23 mouse cellular contexts compared by ENCODE assay signal in genomic region chr14:24986404-24986803, GRCm38 (mm10).
DNase-seq lines count a peak whose midpoint lies in the region; ATAC-seq lines count a peak whose summit lies in the region.
"Had no signal": no experiment of that assay in that cellular context is flagged by ENCODE, and none has a peak within 500 bp of the region (broad histone marks: within the 10 kb centered on the region; RNA-seq: fewer than 3 reads in every experiment).

No protein-coding gene starts in this region.

- no peak for ATAC-seq in hindbrain, embryonic 14.5 days (ENCODE audit: low FRiP score)
- ATAC-seq in limb, embryonic 11.5 days (ENCODE audit: insufficient number of reproducible peaks, low FRiP score, low TSS enrichment, low read depth), result no peak
- ATAC-seq: forebrain, embryonic 14.5 days; midbrain, embryonic 13.5 days had no signal

- peaks cover 26% of the 10 kb centered on the region for H3K4me1 ChIP-seq in hindbrain, embryonic 10.5 days (replicated peaks)
- no peaks in the 10 kb centered on the region for H3K4me1 ChIP-seq in hindbrain, embryonic 14.5 days (replicated peaks; ENCODE audit: control insufficient read depth, insufficient read depth, low read length)
- H3K4me1 ChIP-seq in limb, embryonic 11.5 days (ENCODE audit: control insufficient read depth, insufficient read depth, low read length), result peaks cover 24% of the 10 kb centered on the region
- H3K4me1 ChIP-seq: hindbrain, embryonic 15.5 days had no signal

- H3K9ac ChIP-seq in hindbrain, embryonic 14.5 days, result no peak overlapping the region
- H3K9ac ChIP-seq in limb, embryonic 11.5 days (ENCODE audit: low read length), result no peak overlapping the region
- H3K9ac ChIP-seq: embryonic facial prominence, embryonic 13.5 days; hindbrain, embryonic 15.5 days; liver, embryonic 14.5 days; lung, embryonic 14.5 days; midbrain, embryonic 13.5 days had no signal

- 0 out of 2 replicates have a peak overlapping the region, but pooled peaks have one; percentile 56 for H3K27ac ChIP-seq in hindbrain, embryonic 10.5 days
- H3K27ac ChIP-seq in hindbrain, embryonic 14.5 days, result no peak overlapping the region
- H3K27ac ChIP-seq in limb, embryonic 11.5 days (replicated peaks; ENCODE audit: low read depth, low read length), result peak overlapping the region; percentile 79
- H3K27ac ChIP-seq: embryonic facial prominence, embryonic 13.5 days; heart, adult 2 months; hindbrain, embryonic 15.5 days; kidney, postnatal 0 days; liver, embryonic 14.5 days; midbrain, embryonic 13.5 days had no signal

- DNase-seq in hindbrain, embryonic 10.5 days (ENCODE audit: low spot score), result no peak
- no peak for DNase-seq in hindbrain, embryonic 14.5 days (ENCODE audit: low spot score)
- peak; percentile 70 for DNase-seq in right cerebral cortex, adult 18-20 months
- no peak for DNase-seq in right cerebral cortex, postnatal 14 days
- DNase-seq in limb, embryonic 11.5 days (ENCODE audit: low spot score), result no peak
- DNase-seq in thymus, postnatal 25 days, result no peak
- no peak for DNase-seq in gastrocnemius, postnatal 4 days (ENCODE audit: low spot score in 2 of 2)
- DNase-seq: adrenal gland, postnatal 36 days; cerebellum, adult 11 months; cerebellum, postnatal 14 days; gastrocnemius, postnatal 25 days; heart, adult 2 months; heart, postnatal 36 days; kidney, adult 2 months; lung, embryonic 14.5 days; thymus, adult 2 months had no signal

- 77% methylated on average over 4 of the region's 4 CpGs for WGBS in hindbrain, embryonic 10.5 days
- WGBS in hindbrain, embryonic 14.5 days, result 81% methylated on average over 4 of the region's 4 CpGs
- WGBS in limb, embryonic 11.5 days, result 62% methylated on average over 4 of the region's 4 CpGs

- no peak overlapping the region for H3K4me3 ChIP-seq in hindbrain, embryonic 10.5 days
- no peak overlapping the region for H3K4me3 ChIP-seq in hindbrain, embryonic 14.5 days (replicated peaks; ENCODE audit: low read length)
- no peak overlapping the region for H3K4me3 ChIP-seq in limb, embryonic 11.5 days (ENCODE audit: low read depth, low read length)
- H3K4me3 ChIP-seq: embryonic facial prominence, embryonic 13.5 days; erythroblast, embryonic 14.5 days; heart, adult 2 months; hindbrain, embryonic 15.5 days; midbrain, embryonic 13.5 days had no signal

- no peaks in the 10 kb centered on the region for H3K36me3 ChIP-seq in hindbrain, embryonic 10.5 days
- no peaks in the 10 kb centered on the region for H3K36me3 ChIP-seq in hindbrain, embryonic 14.5 days (replicated peaks; ENCODE audit: control insufficient read depth, insufficient read depth)
- no peaks in the 10 kb centered on the region for H3K36me3 ChIP-seq in limb, embryonic 11.5 days (ENCODE audit: control insufficient read depth, insufficient read depth, low read length)
- H3K36me3 ChIP-seq: embryonic facial prominence, embryonic 13.5 days; hindbrain, embryonic 15.5 days; midbrain, embryonic 13.5 days had no signal

- H3K4me2 ChIP-seq in hindbrain, embryonic 14.5 days (replicated peaks), result no peak overlapping the region
- H3K4me2 ChIP-seq in limb, embryonic 11.5 days (ENCODE audit: low read depth, severe bottlenecking), result no peak overlapping the region
- H3K4me2 ChIP-seq: embryonic facial prominence, embryonic 13.5 days; hindbrain, embryonic 15.5 days; lung, embryonic 14.5 days; midbrain, embryonic 13.5 days had no signal

- H3K27me3 ChIP-seq in hindbrain, embryonic 10.5 days (ENCODE audit: insufficient read depth, poor library complexity, severe bottlenecking), result no peaks in the 10 kb centered on the region; the same call in 1 of the 2 replicates
- H3K27me3 ChIP-seq in hindbrain, embryonic 14.5 days (ENCODE audit: control insufficient read depth, insufficient read depth, low read length), result no peaks in the 10 kb centered on the region
- H3K27me3 ChIP-seq in limb, embryonic 11.5 days (ENCODE audit: control insufficient read depth, insufficient read depth, low read length), result no peaks in the 10 kb centered on the region
- H3K27me3 ChIP-seq: embryonic facial prominence, embryonic 13.5 days; hindbrain, embryonic 15.5 days; midbrain, embryonic 13.5 days had no signal

- peaks cover 6% of the 10 kb centered on the region; the same call in 1 of the 2 replicates for H3K9me3 ChIP-seq in hindbrain, embryonic 10.5 days
- H3K9me3 ChIP-seq in hindbrain, embryonic 14.5 days (ENCODE audit: control insufficient read depth, low read length), result no peaks in the 10 kb centered on the region
- no peaks in the 10 kb centered on the region for H3K9me3 ChIP-seq in limb, embryonic 11.5 days (ENCODE audit: control insufficient read depth, low read length)
- H3K9me3 ChIP-seq: embryonic facial prominence, embryonic 13.5 days; hindbrain, embryonic 15.5 days; midbrain, embryonic 13.5 days had no signal
